8 mouse cellular contexts compared by ENCODE assay signal in genomic region chr16:92695200-92695921, GRCm38 (mm10).
DNase-seq lines count a peak whose midpoint lies in the region; ATAC-seq and TF ChIP-seq lines count a peak whose summit lies in the region.

No protein-coding gene starts in this region.

- 88% methylated on average over 43 of the region's 43 CpGs for WGBS in bone marrow, adult 2 months
- WGBS in heart, embryonic 13.5 days, result 2% methylated on average over 42 of the region's 43 CpGs
- under 1% methylated on average over 42 of the region's 43 CpGs for WGBS in limb, embryonic 11.5 days
- WGBS in midbrain, embryonic 16.5 days, result 0% methylated on average over 42 of the region's 43 CpGs

- peak overlapping the region; percentile 15 for H3K27ac ChIP-seq in bone marrow, adult 2 months (ENCODE audit: control insufficient read depth, insufficient read depth, low read depth, low read length, poor library complexity)
- H3K27ac ChIP-seq in heart, embryonic 13.5 days (replicated peaks), result no peak overlapping the region
- no peak overlapping the region for H3K27ac ChIP-seq in limb, embryonic 11.5 days (replicated peaks; ENCODE audit: low read depth, low read length)
- no peak overlapping the region for H3K27ac ChIP-seq in midbrain, embryonic 16.5 days (ENCODE audit: low read length)

- peaks cover 76% of the 10 kb centered on the region for H3K27me3 ChIP-seq in heart, embryonic 13.5 days (replicated peaks)
- H3K27me3 ChIP-seq in limb, embryonic 11.5 days (ENCODE audit: control insufficient read depth, insufficient read depth, low read length), result peaks cover 29% of the 10 kb centered on the region
- H3K27me3 ChIP-seq in midbrain, embryonic 16.5 days (ENCODE audit: control insufficient read depth, insufficient read depth, low read depth, low read length), result peaks cover 55% of the 10 kb centered on the region

- H3K4me2 ChIP-seq in heart, embryonic 13.5 days, result peak overlapping the region; percentile 100
- H3K4me2 ChIP-seq in limb, embryonic 11.5 days (ENCODE audit: low read depth, severe bottlenecking), result peak overlapping the region; percentile 100
- peak overlapping the region; percentile 37 for H3K4me2 ChIP-seq in midbrain, embryonic 16.5 days (ENCODE audit: low read length)

- H3K9ac ChIP-seq in heart, embryonic 13.5 days, result peak overlapping the region; percentile 67; the same call in 1 of the 2 replicates
- H3K9ac ChIP-seq in limb, embryonic 11.5 days (ENCODE audit: low read length), result peak overlapping the region; percentile 17; the same call in 1 of the 2 replicates
- H3K9ac ChIP-seq in midbrain, embryonic 16.5 days (ENCODE audit: low read depth, low read length), result no peak overlapping the region

- TF ChIP-seq POLR2A in bone marrow, adult 2 months (IDR thresholded peaks at IDR 0.05; ENCODE audit: borderline replicate concordance, control insufficient read depth, low read depth, low read length), result no peak

- H3K4me3 ChIP-seq in bone marrow, adult 2 months (replicated peaks; ENCODE audit: control insufficient read depth, low read depth, low read length), result peak overlapping the region; percentile 50
- H3K4me3 ChIP-seq in heart, embryonic 13.5 days, result peak overlapping the region; percentile 69
- peak overlapping the region; percentile 43 for H3K4me3 ChIP-seq in limb, embryonic 11.5 days (ENCODE audit: low read depth, low read length)
- peak overlapping the region; percentile 11 for H3K4me3 ChIP-seq in midbrain, embryonic 16.5 days (ENCODE audit: low read depth, low read length)

- no peaks in the 10 kb centered on the region; the same call in none of the 2 replicates for H3K4me1 ChIP-seq in bone marrow, adult 2 months (ENCODE audit: control insufficient read depth, insufficient read depth, low read length)
- H3K4me1 ChIP-seq in heart, embryonic 13.5 days, result peaks cover 47% of the 10 kb centered on the region
- H3K4me1 ChIP-seq in limb, embryonic 11.5 days (ENCODE audit: control insufficient read depth, insufficient read depth, low read length), result peaks cover 13% of the 10 kb centered on the region
- H3K4me1 ChIP-seq in midbrain, embryonic 16.5 days (ENCODE audit: control insufficient read depth, insufficient read depth, low read length), result peaks cover 23% of the 10 kb centered on the region

- H3K9me3 ChIP-seq in heart, embryonic 13.5 days, result no peaks in the 10 kb centered on the region
- H3K9me3 ChIP-seq in limb, embryonic 11.5 days (ENCODE audit: control insufficient read depth, low read length), result no peaks in the 10 kb centered on the region
- no peaks in the 10 kb centered on the region for H3K9me3 ChIP-seq in midbrain, embryonic 16.5 days (replicated peaks; ENCODE audit: control insufficient read depth, low read length, poor library complexity, severe bottlenecking)

- no peak for TF ChIP-seq CTCF in bone marrow, adult 2 months (IDR thresholded peaks at IDR 0.05; ENCODE audit: control insufficient read depth, insufficient read depth, low read length)

- H3K36me3 ChIP-seq in heart, embryonic 13.5 days, result no peaks in the 10 kb centered on the region
- H3K36me3 ChIP-seq in limb, embryonic 11.5 days (ENCODE audit: control insufficient read depth, insufficient read depth, low read length), result no peaks in the 10 kb centered on the region
- no peaks in the 10 kb centered on the region for H3K36me3 ChIP-seq in midbrain, embryonic 16.5 days (ENCODE audit: control insufficient read depth, insufficient read depth, low read length)

- ATAC-seq in heart, embryonic 13.5 days (ENCODE audit: extremely low read depth, insufficient number of reproducible peaks, low FRiP score, low TSS enrichment), result no peak
- ATAC-seq in limb, embryonic 11.5 days (ENCODE audit: insufficient number of reproducible peaks, low FRiP score, low TSS enrichment, low read depth), result no peak
- ATAC-seq in midbrain, embryonic 16.5 days, result no peak

- peak; percentile 52 for DNase-seq in ovary, postnatal 36 days (ENCODE audit: low spot score)
- DNase-seq in ovary, postnatal 10 days (ENCODE audit: low spot score), result no peak
- DNase-seq in limb, embryonic 11.5 days (ENCODE audit: low spot score), result peak; percentile 68
- no peak for DNase-seq in layer of hippocampus, adult 8-10 months (ENCODE audit: low spot score in 2 of 2)
- DNase-seq in urinary bladder, postnatal 4 days (ENCODE audit: low spot score in 2 of 2), result no peak

Comparison
In these comparisons a context has a peak if more than half of its experiments do, and no peak if none do; other contexts are left out.
1. DNase-seq: peak in ovary, postnatal 36 days (single experiment) and limb, embryonic 11.5 days (single experiment); none in ovary, postnatal 10 days (single experiment), layer of hippocampus, adult 8-10 months (0 of 2) and urinary bladder, postnatal 4 days (0 of 2).
2. H3K4me3 ChIP-seq: peak in every context shown above with its lines; median percentile 69 in heart, embryonic 13.5 days; 50 in bone marrow, adult 2 months; 43 in limb, embryonic 11.5 days; 11 in midbrain, embryonic 16.5 days.
3. H3K4me2 ChIP-seq: peak in every context shown above with its lines; median percentile 100 in heart, embryonic 13.5 days; 100 in limb, embryonic 11.5 days; 37 in midbrain, embryonic 16.5 days.